Mouse (Mus musculus) stomach, postnatal 0 days (tissue): ENCODE data around the gene Adam15.

Experiments used
- CTCF ChIP-seq: IDR thresholded peaks from 2 replicates; pipeline ENCODE4 v1.5.1; 2016; ENCODE audit warnings: antibody characterized with exemption, low read depth, mild to moderate bottlenecking, moderate library complexity
- EP300 ChIP-seq: optimal IDR thresholded peaks from 2 replicates; pipeline ENCODE3; 2016; ENCODE audit warnings: antibody characterized with exemption

- TF ChIP-seq CTCF: no peak
- TF ChIP-seq EP300: no peak
Observed at GRCm38 (mm10) chr3:89367338-89367737, 17.5 kb upstream of the Adam15 start.
